Mouse (Mus musculus): ENCODE data around the gene Gm48552. TPM values are rescaled to one million over a fixed set of nuclear protein-coding genes. Genes with fewer than 3 reads are reported as not detected.

The Gm48552 gene
- polyA plus RNA-seq, 1 experiment = 3.6 TPM

DNA sequence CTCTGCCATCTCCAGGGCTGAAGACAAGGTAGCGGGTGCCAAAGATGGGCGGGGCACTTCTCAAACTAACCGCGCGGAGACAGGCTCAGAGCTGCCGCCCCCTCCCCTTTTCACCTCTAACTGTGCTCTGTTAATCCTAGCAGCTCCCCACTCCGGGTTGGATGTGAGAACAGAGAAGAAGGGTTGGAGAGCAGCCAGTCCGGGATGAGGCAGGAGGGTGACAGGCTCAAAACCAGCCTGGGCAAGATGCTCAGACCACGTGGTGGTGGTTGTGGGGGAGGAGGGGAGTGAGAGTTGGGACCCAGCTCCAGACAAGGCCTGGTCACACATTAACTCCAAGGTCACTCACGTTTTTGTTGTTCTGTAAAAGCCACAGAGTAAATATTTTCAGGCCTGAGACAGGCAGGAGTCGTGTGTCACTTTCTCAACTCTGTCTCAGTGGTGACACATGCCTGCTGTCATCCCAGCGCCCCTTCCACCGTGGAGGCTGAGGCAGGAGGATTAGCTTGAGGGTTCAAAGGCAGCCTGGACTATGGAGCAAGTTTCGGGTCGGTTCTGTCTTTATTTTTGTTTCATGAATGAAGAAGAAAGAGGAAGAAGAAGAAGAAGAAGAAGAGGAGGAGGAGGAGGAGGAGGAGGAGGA is 42.8 kb downstream of the Gm48552 start:
- peak; percentile 25 for DNase-seq (ENCODE audit: low spot score)

DNA sequence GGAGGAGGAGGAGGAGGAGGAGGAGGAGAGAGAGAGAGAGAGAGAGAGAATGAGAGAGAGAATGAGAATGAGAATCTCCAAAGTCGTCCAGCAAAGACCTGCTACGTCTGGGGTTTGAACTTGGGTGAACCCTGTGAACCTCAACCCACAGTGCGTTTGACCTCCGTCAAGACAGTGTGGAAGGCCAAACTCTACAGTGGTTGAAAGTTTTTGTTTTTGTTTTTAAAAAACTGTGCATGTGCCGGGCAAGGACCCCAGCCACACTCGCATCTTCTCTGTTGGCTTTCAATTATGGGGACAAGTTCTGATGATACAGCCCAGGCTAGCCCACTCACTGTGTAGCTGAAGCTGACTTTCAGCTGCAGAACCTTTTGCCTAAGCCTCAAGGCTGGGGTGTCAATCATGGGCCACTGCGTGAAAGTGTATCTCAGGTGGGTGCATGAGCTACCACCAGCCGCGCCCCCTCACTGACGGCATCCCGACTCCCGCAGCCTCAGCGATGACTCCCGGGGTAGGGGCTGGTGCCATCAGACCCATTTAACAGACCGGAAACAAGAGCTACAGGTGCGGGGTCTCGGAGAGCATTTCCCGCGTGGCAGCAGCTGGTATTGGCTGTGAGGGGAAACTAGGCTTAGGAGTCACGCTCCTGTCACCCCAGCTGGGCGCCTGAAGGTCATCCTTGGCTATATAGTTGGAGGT is 43.5 kb downstream of the Gm48552 start:
- no peak for DNase-seq (ENCODE audit: low spot score)

GRCm38 (mm10) chr10:81432868-81433262 is 44.1 kb downstream of the Gm48552 start:
- DNase-seq (ENCODE audit: low spot score) = peak; percentile 65

DNA sequence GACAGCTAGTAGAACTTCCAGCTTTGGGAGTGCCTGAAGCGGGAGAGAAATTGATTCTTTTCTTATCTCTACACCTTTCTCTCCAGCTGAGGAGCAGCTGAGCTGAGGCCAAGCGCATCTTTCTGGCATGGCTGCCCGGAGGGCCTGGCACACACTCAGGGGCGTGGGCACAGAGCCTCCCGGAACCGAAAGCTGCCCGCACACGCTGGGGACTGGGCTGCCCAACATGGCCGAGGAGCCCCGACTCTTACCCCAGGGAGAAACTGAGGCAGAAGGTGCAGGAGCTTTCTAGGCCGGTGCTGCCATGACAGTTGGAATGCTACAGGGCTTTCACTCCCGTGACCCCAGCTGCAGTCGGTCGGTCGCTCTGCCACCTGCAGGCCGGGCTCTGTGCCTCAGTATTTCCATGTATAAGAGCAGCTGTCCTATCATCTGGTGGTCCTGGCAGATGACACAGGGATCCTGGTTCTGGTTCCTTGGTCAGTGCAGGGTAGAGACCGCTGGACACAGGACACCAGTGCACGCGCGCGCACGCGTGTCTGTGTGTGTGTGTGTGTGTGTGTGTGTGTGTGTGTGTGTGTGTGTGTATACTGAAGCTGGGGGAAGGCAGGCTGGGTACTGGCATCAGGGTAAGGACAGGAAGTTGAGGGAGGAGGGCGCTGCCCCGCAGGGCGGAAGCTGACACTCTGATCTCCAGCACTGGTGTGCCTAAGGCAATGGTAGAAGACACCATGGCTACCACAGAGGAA is 44.9 kb downstream of the Gm48552 start:
- DNase-seq (ENCODE audit: low spot score) = peak; percentile 34

DNA sequence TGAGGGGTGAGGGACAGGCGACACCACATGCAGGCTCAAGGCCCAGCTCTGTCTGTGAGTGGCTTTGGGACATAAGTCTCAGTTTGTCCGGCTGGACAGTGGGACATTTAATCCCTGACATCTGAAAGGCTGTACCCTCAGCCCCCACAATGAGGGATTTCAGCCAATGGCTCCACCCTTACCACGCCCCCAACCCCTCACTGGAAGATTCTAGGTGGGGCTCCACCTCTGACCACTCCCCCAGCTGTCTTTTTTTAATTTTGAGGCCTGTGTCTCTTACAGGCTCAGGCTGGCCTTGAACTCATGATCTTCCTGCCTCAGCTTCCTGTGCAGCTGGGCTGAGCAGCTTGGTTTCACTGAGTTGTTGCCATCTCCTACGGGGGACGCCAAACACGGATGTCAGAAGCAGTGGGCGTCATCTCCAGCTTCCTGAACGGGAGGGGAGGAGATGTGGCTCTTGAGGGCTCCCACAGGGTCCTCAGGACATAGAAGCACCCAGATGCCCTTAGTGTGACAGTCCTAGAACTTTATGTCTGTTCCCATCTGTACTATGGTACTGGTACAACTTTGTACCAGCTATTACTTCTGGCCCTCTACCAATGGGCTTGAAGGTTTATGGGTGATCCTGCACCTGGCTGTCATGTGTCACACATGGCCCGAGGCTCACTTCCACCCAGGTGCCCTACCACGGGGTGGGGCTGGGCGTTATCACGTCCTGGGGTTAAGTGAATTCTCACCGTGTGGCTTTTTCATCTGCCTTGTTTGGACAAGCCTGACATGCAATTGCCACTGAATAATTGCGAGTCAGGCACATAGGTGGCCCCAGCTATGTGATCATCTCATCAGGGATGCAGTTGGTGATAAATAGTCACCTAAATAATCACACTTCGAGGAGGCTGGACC is 45.8 kb downstream of the Gm48552 start:
- peak; percentile 22 for DNase-seq (ENCODE audit: low spot score)

DNA sequence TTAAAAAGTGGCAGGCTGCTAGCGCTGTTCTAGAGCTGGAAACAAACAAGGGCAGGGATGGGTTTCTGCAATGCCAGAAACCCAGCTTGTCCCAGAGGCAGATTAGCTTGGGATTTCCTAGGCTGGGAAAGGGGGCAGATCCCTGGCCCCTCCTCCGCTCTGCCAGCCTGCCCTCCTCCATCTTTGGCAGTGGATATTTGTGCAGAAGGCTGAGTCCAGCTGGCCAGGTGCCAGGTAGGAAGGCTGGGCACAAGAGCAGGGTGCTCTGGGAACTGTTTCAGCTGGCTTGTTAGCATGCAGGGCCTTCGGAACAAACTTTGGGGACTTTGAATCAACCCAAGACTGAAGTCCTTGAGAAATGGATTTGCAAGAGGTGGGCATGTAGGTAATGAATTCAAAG is 46.6 kb downstream of the Gm48552 start:
- peak; percentile 53 for DNase-seq (ENCODE audit: low spot score)

Other genes starting within 250 kb of the Gm48552 start
- 12.5 and 17.9 TPM in 2 replicates for gene Pias4, start 221.1 kb upstream of the Gm48552 start, polyA plus RNA-seq (2012; rRNA removed)
- gene Eef2, start 212.4 kb upstream of the Gm48552 start, polyA plus RNA-seq (2012; rRNA removed) = 1,109 and 1,486 TPM in 2 replicates
- gene Dapk3, start 206.0 kb upstream of the Gm48552 start, polyA plus RNA-seq (2012; rRNA removed) = 58.2 and 61.1 TPM in 2 replicates
- not detected in 2 replicates for gene 4930442H23Rik, start 205.2 kb upstream of the Gm48552 start, polyA plus RNA-seq (2012; rRNA removed)
- gene Nmrk2, start 187.0 kb upstream of the Gm48552 start, polyA plus RNA-seq (2012; rRNA removed) = not detected in 2 replicates
- gene Atcay, start 158.2 kb upstream of the Gm48552 start, polyA plus RNA-seq (2012; rRNA removed) = 0.10 and 0.13 TPM in 2 replicates
- gene Zfr2, start 155.8 kb upstream of the Gm48552 start, polyA plus RNA-seq (2012; rRNA removed) = 29.3 and 34.4 TPM in 2 replicates
- 2.2 and 2.6 TPM in 2 replicates for gene Matk, start 136.1 kb upstream of the Gm48552 start, polyA plus RNA-seq (2012; rRNA removed)
- 95.9 and 103 TPM in 2 replicates for gene Mrpl54, start 122.1 kb upstream of the Gm48552 start, polyA plus RNA-seq (2012; rRNA removed)
- gene Apba3, start 122.0 kb upstream of the Gm48552 start, polyA plus RNA-seq (2012; rRNA removed) = 45.9 and 48.3 TPM in 2 replicates
- gene Tjp3, start 97.4 kb upstream of the Gm48552 start, polyA plus RNA-seq (2012; rRNA removed) = 23.7 and 25.1 TPM in 2 replicates
- 38.6 and 48.9 TPM in 2 replicates for gene Pip5k1c, start 96.0 kb upstream of the Gm48552 start, polyA plus RNA-seq (2012; rRNA removed)
- 27.7 and 29.5 TPM in 2 replicates for gene Cactin, start 67.9 kb upstream of the Gm48552 start, polyA plus RNA-seq (2012; rRNA removed)
- gene Tbxa2r, start 60.3 kb upstream of the Gm48552 start, polyA plus RNA-seq (2012; rRNA removed) = 9.3 and 11.6 TPM in 2 replicates
- gene Gipc3, start 45.7 kb upstream of the Gm48552 start, polyA plus RNA-seq (2012; rRNA removed) = 3.2 and 6.5 TPM in 2 replicates
- 82.9 and 91.7 TPM in 2 replicates for gene Hmg20b, start 38.5 kb upstream of the Gm48552 start, polyA plus RNA-seq (2012; rRNA removed)
- gene Mfsd12, start 31.5 kb upstream of the Gm48552 start, polyA plus RNA-seq (2012; rRNA removed) = 12.1 and 12.4 TPM in 2 replicates
- gene 4930404N11Rik, start 23.2 kb upstream of the Gm48552 start, polyA plus RNA-seq (2012; rRNA removed) = 1.9 and 2.1 TPM in 2 replicates
- gene Fzr1, start 10.5 kb upstream of the Gm48552 start, polyA plus RNA-seq (2012; rRNA removed) = 34.1 and 34.4 TPM in 2 replicates
- 42.9 and 47.4 TPM in 2 replicates for gene Dohh, start 4.6 kb upstream of the Gm48552 start, polyA plus RNA-seq (2012; rRNA removed)
- 3.6 and 3.8 TPM in 2 replicates for gene Gm48551, start 4.5 kb upstream of the Gm48552 start, polyA plus RNA-seq (2012; rRNA removed)
- gene Smim24, start 4.0 kb downstream of the Gm48552 start, polyA plus RNA-seq (2012; rRNA removed) = 5.0 and 6.9 TPM in 2 replicates
- 28.4 and 67.0 TPM in 2 replicates for gene Nfic, start 66.6 kb downstream of the Gm48552 start, polyA plus RNA-seq (2012; rRNA removed)
- gene Celf5, start 93.7 kb downstream of the Gm48552 start, polyA plus RNA-seq (2012; rRNA removed) = 0.44 and 0.49 TPM in 2 replicates
- 79.9 and 89.6 TPM in 2 replicates for gene Ncln, start 107.4 kb downstream of the Gm48552 start, polyA plus RNA-seq (2012; rRNA removed)
- 2.2 and 2.3 TPM in 2 replicates for gene S1pr4, start 111.1 kb downstream of the Gm48552 start, polyA plus RNA-seq (2012; rRNA removed)
- gene Gna15, start 135.2 kb downstream of the Gm48552 start, polyA plus RNA-seq (2012; rRNA removed) = 16.1 and 16.2 TPM in 2 replicates
- 84.0 and 88.5 TPM in 2 replicates for gene Gna11, start 156.2 kb downstream of the Gm48552 start, polyA plus RNA-seq (2012; rRNA removed)
- gene Aes, start 170.5 kb downstream of the Gm48552 start, polyA plus RNA-seq (2012; rRNA removed) = 385 and 562 TPM in 2 replicates
- gene Tle2, start 185.6 kb downstream of the Gm48552 start, polyA plus RNA-seq (2012; rRNA removed) = 67.4 and 93.4 TPM in 2 replicates
- 38.1 and 47.5 TPM in 2 replicates for gene Tle6, start 212.1 kb downstream of the Gm48552 start, polyA plus RNA-seq (2012; rRNA removed)
- gene BC025920, start 217.3 kb downstream of the Gm48552 start, polyA plus RNA-seq (2012; rRNA removed) = 2.2 and 2.3 TPM in 2 replicates
- gene Sirt6, start 238.8 kb downstream of the Gm48552 start, polyA plus RNA-seq (2012; rRNA removed) = 21.3 and 21.5 TPM in 2 replicates
- gene Ankrd24, start 239.5 kb downstream of the Gm48552 start, polyA plus RNA-seq (2012; rRNA removed) = 31.0 and 37.3 TPM in 2 replicates